Mouse (Mus musculus) thymus, adult 18-20 months (tissue): Measurements from ENCODE around the gene Sytl3.
"Not testable (repeated sequence)": the region's sequence is repeated elsewhere in the genome, so short reads cannot be mapped to it uniquely, and the experiment has no call there.

Source experiments
- DNase-seq, 2 experiments: peaks; one replicate each; pipeline ENCODE4 v3.0.0; 2022; ENCODE audit warnings: mixed read lengths in 2 of 2

Sytl3 gene

DNA sequence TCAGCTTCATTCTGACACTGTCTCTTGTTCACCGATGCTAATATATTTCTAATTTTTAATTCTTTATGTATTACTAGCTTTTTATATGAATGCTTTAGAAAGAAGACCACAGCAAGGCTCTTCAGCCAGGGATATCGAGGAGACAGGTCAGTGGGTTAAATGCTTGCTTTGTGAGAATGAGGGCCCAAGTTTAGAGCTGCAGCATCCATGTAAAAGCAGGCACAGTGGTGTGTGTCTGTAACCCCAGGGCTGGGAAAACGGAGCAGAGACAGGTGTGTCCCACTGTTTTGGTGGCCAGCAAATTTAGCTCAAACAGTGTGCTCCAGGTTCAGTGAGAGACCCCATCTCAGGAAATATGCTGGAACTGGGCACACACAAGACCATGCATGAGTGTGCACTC, 11.4 kb upstream of the Sytl3 start:
- not testable (repeated sequence) for DNase-seq

DNA sequence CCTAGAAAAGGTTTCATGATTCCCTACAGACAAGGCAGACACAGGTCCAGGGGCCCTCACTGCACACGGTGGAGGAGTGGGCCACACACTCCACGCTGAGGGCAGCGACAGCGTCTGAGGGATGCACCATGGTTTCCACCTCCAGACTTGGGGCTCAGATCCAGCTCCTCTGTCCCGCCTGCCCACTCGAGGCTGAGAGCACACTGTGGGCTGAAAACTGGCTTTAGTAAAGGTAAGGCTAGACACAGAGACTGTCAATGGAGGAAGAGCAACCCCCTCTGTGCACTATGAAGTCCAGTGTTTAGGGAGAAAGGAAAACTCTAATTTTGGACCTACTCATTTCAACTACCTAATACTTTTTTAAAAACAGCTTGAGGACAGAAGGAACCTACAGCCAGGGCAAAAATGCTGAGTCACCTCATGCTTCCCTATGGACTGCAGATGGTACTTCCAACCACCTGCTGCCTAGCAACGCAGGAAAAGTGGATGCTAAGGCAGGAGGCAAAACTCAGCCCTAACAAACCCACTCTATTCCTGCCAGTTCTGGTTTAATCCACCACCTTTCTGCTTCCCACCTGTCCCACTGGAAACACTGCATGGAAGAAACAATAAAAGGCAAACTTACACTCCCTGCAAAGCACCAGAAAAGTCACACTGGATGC, 7.9 kb upstream of the Sytl3 start:
- not testable (repeated sequence) for DNase-seq

DNA sequence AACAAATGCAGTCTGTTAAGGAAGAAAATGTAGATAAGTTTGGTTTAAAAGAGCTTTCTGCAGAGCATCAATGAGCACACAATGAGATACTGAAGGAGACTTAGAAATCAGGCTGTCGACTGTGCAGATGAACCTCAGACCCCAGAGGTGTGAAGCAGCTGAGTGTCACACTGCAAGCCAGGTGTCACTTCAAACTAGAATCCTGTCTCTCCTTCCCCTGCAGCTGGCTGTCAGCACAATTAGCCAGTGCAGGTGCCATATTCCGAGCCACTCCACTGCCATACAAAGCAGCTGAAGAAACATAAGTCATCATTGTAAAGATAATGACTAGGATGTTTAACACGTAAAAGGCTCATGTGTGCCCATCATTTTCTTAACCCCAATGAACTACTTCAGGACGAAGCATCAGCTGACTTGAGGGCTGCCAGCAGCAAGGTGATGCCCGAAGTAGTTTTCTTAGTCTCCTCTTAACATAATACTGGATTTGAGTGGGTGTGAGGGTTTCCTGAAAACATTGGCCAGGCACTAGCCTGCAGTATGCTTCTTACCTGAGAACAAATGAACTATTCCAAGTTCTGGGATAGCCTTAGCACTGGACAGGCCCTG, 5.4 kb upstream of the Sytl3 start:
- not testable (repeated sequence) for DNase-seq

DNA sequence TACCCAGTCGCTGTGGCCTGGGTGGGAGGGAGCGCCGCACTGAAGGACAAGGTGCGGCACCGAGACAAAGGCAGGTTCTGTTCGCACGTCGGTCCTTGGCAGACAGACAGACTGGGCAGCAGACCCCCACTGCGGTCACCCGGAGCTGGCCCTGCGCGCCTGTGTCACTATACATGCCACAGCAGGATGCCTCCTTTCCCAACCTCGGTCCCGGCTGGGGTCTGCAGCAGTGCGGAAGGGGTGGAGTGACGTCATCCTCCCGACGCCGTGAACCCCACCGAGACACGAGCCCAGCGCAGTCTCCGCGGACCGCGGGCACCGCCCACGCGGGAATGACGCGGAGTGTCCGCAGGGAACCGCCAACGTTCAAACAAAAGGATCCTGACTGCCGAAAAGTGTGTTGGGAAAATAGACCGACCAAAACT, 3.8 kb upstream of the Sytl3 start:
- DNase-seq, result peak; percentile 57 to 65

DNA sequence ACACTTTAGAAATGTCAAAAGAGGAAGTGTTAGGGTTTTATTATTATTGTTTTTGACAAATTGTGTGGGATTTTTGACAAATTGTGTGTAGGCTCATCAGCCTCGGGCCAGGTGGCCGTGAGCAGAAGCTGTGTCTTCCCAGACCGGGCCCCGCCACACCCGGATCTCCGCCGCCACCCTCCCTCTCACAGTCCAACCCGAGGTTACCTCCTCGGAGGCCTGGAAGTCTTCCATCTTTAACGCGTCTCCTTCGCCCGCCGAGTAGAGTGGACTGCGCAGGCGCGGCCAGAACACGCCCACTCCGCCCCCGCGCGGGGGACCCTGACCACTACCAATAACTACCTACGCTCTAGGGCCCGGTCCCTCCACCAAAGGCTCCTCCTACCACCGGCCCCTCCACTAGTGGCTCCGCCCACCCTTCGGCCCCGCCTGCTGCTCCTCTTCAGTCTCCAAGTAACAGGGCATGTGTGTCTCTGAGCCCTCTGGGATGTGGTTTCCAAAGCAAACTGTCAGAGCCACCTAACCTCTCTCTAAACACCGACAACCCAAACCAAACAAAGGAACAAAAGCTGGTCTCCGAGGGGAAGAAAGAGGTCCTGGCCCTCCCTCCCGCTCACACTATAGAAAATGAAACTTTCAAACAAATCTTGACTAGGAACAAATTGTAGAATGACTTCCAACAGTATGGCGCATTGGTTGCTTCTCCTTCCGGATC, 3.2 kb upstream of the Sytl3 start, which contains the start of gene Dynlt1f:
TSS of gene Dynlt1f (minus strand) at position 334 of the 715 bp plus-strand sequence.
- peak; percentile 71 to 85 for DNase-seq

DNA sequence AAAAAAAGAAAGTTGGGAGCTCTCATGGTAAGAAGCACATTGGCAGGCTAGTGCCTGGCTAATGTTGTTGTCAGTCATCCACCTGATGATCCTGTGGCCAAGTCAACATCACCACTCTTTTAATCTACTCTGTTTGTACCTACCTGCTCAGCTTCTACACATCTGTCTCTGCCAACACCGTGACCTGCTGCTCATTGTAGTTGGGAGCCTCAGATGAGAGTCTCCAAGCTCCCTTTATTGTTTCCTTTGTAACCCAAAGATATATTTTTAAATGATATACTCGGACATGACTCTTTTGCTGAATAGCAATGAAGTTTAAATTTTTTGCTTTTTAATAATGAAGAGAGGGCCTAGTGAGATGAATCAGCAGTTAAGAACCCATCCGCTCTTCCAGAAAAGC, 2.4 kb upstream of the Sytl3 start:
- not testable (repeated sequence) for DNase-seq

DNA sequence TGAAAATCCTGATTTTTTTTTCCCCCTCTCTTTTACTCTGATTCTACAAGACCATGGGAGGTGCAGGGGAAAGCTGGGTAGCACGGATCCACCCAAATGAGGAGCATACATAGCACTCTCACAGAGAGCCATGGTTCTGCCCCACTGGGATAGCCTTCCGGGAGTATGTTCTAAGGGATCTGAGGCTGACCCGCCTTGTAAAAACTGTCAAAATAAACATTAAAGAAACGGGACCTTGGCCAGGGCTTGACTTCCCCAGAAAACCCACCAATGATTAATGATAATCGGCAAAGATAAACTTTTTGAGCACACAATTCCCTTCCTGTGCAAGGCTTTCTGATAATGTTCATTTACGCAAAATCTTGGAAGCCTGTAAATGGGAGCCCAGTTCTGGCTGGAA, 1.7 kb downstream of the Sytl3 start:
- peak in 1 of 2 experiments; percentile 21 for DNase-seq

DNA sequence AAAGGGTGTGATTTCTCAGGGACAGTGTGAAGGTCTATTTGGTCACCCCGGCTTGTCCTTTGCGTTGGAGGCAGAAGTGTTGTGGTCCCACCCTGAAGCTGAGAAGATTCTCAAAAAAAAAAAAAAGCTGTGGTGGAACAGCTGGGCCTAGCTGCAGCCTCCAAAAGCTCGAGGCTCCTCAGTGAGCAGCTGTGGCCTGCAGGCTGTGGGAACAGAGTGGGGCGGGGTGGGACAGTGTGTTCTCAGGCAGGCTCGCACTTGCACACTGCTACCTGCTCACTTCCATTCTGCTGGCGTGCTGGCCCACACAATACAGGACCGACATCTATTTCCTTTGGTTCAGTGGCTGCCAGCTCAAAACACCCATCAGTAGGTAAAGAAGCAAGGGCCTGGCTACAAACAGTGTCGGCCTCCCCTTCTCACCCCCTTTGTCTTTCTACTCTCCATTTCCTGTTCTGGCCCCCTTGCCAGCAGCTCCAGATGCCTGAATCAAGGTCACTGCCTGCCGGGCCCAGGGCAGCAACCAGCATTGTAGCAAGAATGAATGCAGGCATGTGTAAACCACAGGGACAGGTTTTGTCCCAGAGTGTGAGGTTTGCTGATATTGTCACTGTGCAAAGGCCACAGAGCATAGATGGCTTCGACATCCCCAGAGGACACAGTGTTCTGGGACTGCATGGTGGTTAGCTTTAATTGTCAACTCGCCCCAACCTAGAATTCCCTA, 2.4 kb downstream of the Sytl3 start:
- DNase-seq, result peak; percentile 74 to 82

DNA sequence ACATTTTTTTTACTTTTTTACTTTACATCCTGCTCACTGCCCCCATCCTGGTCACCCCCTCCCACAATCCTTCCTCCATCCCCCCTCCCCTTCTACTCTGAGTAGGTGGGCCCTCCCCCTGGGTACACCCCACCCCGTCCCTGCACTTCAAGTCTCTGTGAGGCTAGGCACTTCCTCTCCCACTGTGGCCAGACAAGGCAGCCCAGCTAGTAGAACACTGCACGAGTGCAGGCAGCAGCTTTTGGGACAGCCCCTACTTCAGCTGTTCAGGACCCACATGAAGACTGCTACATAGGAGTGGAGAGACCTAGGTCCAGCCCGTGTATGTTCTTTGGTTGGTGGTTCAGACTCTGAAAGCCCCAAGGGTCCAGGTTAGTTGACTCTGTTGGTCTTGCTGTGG, 3.9 kb downstream of the Sytl3 start:
- peak in 1 of 2 experiments; percentile 47 for DNase-seq

DNA sequence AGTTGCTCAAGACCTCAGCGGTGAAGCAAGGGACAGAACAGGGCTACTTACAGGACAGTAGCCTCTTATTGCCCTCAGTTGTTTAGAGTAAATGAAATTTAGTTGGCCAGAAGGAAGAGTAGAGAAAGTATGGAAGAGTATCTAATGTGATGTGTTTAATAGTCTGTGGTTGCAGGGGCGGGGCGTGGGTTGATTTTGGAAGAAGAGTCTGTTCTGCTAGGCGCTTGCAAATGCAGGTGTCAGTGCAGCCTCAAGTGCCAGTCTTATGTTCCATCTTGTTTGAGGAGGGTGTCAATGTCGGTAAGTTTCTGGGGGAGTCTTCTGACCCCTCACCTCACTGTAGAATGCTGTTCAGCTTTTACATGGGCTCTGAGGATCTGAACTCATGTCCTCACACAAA, 6.5 kb downstream of the Sytl3 start:
- not testable (repeated sequence) for DNase-seq

DNA sequence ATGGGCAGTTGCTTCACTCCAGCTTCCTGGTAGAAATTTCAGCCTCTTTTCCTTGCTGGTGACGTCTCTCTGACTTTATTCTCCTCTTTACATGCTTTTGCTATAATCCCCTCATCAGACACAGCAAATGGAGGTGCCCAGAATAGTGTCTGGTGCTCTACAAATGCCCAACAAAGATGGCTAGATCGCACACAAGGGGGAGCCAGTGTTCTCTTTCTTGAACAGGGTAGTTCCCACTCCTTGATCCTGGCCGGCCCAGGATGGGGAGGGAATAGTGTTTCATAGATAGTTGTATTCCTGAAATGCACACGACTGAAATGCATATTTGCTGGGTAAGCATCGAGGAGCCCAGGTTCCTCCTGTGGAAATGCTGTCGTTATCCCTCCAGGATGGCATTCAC, 9.6 kb downstream of the Sytl3 start:
- DNase-seq, result not testable (repeated sequence)

DNA sequence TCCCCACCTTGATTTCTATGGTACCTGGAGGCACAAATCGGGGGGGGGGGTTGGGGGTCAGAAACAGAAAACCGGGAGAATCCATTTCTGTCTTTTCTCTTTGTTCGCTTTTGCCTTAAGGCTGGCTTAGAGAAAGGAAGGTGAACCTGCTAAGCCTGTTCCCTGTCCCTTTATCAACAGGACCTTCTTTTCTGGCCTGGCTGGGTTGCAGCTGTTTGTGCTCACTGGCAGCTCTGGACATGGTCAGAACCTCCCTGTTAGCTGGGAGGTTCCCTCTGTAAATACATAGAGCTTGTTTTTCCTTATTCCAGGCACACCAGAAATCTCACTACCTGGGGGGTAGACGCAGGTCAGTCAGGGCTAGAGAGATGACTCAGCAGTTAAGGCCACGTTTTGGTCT, 15.4 kb downstream of the Sytl3 start:
- DNase-seq, result not testable (repeated sequence)

DNA sequence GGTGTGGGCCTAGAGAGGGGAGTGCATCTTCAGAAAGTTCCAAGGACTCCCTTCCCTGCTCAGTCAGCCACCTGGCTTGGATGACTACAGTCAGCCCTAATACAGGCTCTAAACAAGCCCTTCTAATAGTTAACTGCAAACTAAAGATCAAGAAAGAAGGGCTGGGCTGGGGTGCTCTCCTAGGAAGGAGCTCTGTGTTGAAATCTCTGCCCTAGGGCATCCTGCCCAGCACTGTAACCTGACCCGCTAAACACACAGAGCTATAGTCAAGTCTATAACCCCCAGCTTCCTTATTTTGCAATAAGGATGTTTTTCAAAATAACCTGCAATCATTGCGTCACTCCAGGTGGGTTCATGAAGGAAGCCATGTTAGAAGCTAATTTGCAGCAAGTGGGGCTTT, 19.2 kb downstream of the Sytl3 start:
- not testable (repeated sequence) for DNase-seq

DNA sequence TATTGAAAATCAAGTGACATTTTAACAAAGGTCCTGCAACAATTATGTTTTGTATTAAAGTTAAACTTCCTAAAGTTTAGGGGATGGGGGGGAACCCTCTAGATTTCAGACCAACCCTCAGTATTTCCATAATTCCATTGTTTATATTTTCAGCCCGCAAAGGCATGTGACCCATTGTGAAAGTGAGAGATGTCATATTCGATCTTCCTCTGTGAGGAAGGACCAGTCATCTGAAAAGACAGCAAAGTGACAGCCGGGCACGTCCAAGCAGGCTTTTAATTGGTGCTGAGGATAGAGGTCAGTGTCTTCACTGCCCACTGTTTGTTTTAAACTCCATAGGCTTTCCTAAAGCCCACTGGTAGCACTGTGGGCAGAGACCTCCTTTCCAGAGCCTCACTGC, 22.8 kb downstream of the Sytl3 start:
- not testable (repeated sequence) for DNase-seq

DNA sequence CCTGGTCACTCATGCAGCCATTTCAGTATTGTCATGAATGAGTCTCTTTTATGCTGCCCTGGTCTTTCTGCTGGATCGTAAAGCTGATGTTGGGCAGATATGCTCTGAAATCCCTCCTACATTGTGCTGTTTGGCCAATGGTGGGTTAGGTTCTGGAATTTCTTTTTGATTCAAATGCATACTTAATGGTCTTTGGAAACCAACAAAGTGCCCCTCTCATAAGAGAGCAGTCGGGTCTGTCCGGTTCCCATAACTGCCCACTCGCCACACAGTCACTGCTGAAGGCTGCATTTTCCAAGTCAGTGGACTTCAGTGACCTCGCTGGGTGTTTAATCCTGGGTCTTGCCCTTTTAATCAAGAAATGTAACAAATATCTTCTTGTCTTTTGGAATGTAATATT, 24.8 kb downstream of the Sytl3 start:
- DNase-seq, result not testable (repeated sequence)

DNA sequence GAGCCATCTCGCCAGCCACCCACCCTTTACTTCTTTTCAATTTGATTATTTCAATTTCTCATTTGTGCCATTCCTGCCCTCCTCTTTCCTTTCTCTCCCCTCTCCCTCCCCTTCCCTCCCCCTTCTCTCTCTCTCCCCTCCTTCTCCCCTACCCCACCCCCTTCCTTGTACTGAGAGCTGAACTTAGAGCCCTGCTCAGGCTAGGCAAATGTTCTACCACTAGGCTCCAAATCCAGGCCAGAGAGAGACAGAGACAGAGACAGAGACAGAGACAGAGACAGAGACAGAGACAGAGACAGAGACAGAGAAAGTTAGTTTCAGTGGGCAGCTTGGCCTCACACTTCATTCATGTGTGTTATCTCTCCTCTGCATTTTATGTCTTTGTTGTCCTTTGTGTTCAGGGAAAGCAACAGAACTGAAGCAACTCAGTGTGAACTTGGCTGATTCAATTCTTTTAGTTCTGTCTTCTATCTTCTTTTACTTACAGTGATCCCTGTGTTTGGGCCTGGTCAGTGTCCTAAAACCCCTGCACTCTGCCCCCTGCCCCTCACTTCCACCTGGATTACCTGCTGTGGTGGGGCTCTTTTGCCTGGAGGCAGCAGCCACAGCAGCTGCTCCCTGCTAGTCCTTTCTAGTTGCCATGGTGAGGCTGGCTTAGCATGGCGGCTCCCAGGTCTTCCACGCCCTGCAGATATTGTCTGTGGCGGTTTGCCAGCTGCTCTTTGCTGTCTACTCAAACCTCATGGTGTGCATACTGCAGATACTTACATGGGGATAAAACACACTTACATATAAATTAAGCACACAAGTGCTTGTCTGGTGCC, 25.8 kb downstream of the Sytl3 start:
- DNase-seq, result not testable (repeated sequence)

DNA sequence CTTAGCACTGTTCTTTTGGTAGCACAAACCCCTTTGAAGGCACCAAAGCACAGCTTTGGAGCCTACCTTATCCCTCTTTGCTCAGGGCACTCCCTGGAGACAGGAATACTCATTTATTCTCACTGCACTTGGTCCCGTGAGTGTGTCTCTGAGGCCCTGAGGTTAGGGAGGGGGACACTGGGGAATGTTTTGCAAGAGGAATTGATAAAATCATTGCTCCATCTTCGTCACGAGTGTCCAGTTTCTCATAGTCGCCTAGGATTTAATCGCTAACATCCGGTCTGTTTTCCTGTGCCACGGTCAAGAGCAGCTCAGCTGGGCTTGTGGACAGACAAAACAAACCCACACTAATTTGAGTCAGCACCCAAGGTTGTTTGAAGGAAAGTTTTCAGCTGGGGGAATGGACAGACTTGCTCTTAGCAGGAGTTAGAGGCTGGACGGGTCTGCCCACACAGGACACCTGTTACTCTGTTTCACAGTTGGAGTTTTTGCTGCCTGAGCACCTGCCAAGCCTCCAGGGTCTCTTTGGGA, 26.5 kb downstream of the Sytl3 start:
- DNase-seq, result not testable (repeated sequence)

DNA sequence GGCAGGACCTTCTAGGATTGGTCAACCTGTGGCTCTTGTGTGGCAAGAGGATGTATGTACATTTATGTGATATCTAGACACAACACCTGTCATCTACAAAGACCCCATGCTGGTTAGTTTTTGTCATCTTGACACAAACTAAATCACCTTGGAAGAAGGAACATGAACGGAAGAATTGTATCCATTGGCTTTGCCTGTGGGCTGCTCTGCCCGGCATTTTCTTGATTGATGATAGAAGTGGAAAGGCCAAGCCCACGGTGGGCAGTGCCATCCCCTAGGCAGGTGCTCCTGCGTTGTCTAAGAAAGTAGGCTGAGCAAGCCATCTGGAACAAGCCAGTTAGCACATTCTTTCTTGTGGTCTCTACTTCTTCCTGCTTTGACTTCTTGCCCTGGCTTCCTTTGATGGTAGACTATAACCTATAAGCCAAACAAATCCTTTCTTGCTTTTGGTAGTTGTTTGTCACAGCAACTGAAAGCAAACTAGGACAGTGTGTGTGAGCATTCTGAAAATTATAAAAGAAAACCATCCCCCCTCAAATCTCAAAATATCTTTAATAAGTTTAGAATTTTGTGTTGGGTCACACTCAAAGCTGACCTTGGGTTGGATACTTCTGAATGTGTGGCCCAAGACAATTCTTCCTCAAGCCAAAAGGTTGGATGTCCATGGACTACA, 27.5 kb downstream of the Sytl3 start:
- DNase-seq, result not testable (repeated sequence)

DNA sequence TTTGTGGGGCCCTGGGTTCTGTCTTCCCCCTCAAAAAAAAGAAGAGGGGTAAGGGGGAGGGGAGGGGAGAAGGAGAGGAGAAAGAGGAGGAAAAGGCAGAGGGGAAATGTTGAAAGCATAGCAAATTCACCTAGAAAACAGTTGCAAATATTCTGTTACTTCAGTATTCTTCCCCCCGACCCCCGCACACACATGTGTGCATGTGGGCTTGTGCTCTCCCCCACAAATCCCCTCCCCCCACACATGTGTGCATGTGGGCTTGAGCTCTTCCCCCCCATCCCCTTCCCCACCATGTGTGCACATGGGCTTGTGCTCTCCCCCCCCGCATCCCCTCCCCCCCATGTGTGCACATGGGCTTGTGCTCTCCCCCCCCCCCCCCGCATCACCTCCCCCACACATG, 30.5 kb downstream of the Sytl3 start:
- peak in 1 of 2 experiments; percentile 46 for DNase-seq

DNA sequence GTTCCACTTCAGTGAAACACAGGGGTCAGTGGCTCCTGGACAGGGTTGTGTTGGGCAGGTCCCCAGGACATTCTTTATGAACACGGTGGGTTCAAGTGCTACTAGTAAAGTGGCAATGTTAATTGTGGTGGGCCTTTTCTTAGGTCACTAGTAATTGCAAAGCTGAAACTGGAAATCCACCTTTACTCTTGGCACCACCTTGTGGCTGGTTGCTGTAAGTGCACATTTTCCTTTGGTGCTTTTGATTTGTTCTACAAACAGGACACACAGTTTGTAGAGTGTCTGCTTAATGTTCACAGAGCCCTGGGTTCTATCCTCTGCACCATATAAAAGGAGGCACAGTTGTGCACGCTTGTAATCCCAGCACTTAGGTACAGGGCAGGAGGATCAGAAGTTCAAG, 32.7 kb downstream of the Sytl3 start:
- peak; percentile 79 to 89 for DNase-seq

DNA sequence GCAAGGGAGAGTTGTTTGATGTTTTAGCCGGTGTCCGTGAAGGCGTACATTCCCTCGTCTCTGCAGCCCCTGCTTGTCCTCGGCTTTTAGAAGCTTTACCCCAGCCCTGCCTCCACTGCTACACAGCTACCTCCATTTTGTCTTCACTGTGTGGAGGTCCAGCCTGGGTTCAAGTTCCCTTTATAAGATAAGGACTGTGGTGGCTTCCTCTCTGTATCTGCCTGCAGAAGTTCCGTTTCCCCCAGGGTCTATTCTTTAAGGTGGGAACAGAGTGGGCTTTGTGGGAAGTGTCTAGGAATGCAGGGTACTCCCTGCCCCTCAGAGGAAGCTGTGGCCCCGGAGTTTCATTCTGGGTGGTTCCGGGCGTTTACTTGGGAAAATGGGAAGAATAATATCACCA, 36.8 kb downstream of the Sytl3 start:
- not testable (repeated sequence) for DNase-seq
